Mouse (Mus musculus): Measurements from ENCODE around the gene Tnnt2.

Tnnt2 gene

GRCm38 (mm10) chr1:135818481-135819086 is 17.6 kb upstream of the Tnnt2 start, which contains the start of gene Lad1:
TSS of gene Lad1 (plus strand) at chr1:135818598.
- DNase-seq (ENCODE audit: low spot score), result peak; percentile 67

DNA sequence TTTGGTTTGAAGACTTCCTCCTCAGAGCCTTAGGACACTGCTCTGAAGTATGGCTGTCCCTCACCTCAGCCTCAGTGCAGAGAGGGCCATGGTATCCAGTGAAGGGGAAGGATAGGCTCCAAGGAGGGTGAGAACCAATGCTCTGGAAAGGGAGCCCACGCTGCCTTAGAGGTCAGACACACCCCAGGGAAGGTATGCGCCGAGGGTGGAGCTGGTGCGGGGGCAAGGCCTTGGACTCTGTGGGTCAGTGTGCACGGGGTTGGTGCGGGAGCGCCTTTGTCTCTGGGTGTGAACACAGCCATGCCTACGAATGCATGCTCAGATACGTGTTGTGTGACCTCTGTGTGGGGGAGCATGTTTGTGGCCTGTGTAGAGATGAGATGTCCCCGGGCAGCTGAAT is 16.1 kb upstream of the Tnnt2 start:
- no peak for DNase-seq (ENCODE audit: low spot score)

DNA sequence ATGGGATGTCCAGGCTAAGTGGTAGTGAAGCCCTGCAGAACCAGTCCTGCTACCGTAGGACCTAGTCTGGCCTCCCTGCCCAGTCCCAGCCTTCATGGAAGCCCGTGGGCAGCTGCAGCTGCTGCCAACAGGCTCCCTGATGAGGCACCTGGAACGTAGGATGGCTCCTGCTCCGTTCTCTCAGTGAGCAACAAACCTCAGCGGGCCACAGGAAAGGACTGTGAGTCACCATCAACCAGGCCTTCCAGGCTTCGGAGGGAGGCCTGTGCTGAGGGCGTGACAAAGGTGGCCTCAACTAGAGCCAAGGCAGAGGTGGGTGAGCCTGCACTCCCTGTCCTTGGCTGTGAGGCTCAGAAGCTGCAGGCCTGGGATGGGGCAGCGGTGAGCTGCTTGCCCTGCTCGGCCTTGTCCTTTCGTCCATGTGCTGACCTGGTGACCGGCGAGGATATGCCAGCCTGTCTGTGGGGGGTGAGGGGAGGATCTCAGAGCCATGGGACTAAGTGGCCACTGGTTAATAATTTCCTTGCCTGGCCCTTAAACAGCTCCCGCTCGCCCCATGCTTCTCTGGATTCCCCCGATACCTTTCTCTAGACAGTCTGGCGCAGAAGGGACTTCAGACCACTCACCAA is 15.3 kb upstream of the Tnnt2 start:
- no peak for DNase-seq (ENCODE audit: low spot score)

DNA sequence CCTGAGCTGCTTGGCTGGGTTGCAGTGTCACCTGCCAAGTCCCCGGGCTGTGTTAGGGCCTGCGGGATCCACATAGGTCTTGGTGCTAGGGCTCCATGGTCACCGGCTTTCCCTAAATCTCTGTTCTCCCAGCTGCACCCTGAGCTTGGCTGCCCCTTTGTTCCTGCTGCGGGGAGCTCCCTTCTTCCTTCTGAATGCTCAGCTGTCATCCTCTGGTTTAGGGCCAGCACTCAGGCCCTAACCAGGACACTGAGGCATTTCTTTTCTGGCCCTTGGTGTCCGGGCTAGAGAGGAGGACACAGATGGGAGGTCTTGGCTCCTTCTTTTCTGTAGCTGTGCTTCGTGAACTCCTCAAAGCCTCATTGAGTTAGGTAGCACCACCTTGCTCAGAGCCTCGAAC is 14.4 kb upstream of the Tnnt2 start:
- DNase-seq (ENCODE audit: low spot score), result no peak

DNA sequence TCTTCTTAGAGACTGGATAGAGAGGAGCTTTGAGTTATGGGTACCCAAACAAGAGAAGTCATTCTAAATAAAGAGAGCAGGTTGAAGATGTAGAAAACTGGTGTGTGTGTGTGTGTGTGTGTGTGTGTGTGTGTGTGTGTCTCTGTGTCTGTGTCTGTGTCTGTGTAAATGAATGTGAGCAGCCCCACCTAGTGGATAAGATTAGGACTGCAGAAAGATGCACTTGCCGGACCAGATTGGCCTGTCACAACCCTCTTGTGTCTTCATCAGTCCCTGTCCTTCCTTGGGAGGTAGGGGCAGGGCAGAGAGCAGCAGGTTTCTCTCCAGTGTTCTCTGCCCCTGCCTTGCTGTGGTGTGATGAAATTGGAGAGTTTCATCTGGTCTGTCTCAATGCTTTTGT is 7.2 kb upstream of the Tnnt2 start:
- no peak for DNase-seq (ENCODE audit: low spot score)

DNA sequence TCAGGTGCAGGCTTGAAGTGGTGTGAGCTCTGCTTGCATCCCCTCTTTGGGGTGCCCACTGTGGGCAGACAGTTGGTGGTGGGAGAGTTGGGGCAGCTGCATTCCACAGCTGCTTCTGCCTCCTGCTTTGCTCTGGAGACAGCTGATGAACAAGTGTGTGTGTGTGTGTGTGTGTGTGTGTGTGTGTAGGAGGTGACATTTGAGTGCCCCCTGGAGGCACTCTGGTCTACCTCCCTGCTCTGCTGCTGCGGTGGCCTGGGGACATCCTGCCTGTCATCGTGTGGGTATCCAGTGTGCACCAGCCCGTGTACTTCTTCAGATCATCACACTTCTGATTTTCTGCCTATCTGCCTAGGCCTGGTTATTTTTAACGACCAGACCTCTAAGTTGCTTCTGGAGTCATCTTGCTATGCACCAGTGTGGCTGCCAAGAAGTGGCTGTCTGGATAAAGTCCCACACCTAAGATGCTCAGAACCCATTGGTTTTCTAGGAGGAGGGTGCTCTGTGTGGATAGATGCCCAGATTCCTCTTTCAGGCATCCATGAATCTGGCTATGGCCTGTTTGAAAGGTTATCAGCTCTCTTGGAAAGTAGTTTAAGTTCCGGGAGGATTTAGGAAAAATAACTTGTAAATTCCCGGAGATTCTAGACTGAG is 1.8 kb upstream of the Tnnt2 start:
- DNase-seq (ENCODE audit: low spot score), result no peak

GRCm38 (mm10) chr1:135834983-135835382 is 1.2 kb upstream of the Tnnt2 start:
- DNase-seq (ENCODE audit: low spot score), result no peak

DNA sequence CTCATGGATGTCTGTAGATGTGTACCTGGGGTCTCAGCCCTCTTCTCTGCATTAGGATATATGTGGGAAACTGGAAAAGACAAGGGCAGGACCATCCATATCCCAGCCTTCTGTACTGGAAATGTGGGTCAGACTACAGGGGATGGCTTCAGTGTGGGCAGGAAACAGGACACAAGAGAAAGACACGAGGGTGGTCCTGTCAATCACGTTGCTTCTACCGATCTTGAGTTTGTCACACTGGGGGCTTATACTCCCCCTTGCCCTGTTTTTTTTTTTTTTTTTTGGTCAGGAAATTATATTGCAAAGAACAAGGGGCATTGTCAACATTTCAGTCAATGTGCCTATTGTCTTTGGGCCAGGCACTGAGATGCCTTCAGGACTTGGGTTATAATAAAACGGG is 2.5 kb downstream of the Tnnt2 start:
- no peak for DNase-seq (ENCODE audit: low spot score)

DNA sequence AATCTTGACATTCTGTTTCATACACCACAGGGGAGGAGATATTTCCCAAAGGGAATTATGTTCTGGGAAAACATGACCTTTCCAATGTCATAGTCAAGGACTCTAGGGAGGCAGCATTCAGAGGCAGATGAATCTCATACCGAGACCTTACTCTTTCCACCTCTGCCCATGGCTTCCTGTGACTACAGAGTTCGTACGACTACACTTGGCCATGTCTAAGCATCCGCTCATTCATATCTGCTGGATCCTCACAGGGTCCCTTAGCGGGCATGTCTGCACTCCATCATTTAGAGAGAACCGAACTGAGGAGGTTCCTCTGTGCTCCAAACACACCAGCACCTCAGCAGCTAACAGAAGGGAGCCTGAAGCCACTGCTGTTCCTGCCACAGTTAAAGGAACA is 2.9 kb downstream of the Tnnt2 start:
- DNase-seq (ENCODE audit: low spot score), result no peak

- DNase-seq (ENCODE audit: low spot score), result no peak
These were observed 4.7 kb downstream of the Tnnt2 start for GRCm38 (mm10) chr1:135840675-135841395.

GRCm38 (mm10) chr1:135843519-135844262 is 7.5 kb downstream of the Tnnt2 start:
- DNase-seq (ENCODE audit: low spot score), result no peak

- no peak for DNase-seq (ENCODE audit: low spot score)
These were observed 8.3 kb downstream of the Tnnt2 start for GRCm38 (mm10) chr1:135844481-135844880.

DNA sequence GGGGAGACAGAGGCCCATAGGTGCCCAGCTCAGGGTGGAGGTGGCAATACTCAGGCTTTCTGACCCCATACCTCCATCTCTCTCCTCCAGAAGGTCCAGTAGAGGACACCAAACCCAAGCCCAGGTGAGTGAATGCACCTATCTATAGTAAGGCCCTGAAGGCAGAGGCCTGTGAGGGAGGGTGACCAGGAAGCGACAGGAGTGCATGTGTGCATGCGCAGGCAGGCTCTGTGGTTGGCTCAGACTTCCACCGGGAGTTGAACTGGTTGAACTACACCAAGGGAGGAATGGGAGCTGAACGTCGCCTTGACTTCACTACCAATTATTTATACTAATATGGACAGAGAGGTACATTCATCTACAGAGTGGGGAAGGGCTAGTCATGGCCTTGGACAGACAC is 10.5 kb downstream of the Tnnt2 start:
- no peak for DNase-seq (ENCODE audit: low spot score)

GRCm38 (mm10) chr1:135847139-135847562 is 11.0 kb downstream of the Tnnt2 start:
- peak; percentile 25 for DNase-seq (ENCODE audit: low spot score)

DNA sequence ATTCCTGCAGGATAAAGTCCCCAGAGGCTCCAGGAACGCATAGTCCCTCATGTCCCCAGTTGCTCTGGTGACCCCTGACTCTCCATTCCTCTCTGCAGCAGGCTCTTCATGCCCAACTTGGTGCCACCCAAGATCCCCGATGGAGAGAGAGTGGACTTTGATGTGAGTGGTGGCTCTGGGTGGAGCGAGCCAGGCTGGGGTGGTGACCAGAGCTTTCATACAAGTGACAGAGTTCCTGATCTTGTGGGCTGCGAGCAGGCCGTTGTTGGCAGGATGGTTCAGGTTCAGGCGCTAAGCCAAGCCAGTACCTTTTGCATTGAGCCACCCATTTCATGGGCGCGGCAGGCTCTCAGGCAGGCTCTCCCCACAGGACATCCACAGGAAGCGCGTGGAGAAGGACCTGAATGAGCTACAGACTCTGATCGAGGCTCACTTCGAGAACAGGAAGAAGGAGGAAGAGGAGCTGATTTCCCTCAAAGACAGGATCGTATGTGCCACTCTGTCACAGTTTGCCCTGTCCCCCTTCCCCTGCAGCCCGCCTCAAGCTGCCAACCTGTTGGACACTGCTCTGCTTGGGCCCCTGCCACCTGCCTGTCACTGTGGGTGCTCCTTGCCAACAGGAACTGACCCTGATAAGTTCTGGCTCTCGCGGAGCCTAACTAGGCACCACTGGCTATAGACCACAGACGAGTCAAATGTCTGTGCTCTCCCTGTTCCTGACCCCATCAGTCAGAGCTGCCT is 11.6 kb downstream of the Tnnt2 start:
- DNase-seq (ENCODE audit: low spot score), result no peak

DNA sequence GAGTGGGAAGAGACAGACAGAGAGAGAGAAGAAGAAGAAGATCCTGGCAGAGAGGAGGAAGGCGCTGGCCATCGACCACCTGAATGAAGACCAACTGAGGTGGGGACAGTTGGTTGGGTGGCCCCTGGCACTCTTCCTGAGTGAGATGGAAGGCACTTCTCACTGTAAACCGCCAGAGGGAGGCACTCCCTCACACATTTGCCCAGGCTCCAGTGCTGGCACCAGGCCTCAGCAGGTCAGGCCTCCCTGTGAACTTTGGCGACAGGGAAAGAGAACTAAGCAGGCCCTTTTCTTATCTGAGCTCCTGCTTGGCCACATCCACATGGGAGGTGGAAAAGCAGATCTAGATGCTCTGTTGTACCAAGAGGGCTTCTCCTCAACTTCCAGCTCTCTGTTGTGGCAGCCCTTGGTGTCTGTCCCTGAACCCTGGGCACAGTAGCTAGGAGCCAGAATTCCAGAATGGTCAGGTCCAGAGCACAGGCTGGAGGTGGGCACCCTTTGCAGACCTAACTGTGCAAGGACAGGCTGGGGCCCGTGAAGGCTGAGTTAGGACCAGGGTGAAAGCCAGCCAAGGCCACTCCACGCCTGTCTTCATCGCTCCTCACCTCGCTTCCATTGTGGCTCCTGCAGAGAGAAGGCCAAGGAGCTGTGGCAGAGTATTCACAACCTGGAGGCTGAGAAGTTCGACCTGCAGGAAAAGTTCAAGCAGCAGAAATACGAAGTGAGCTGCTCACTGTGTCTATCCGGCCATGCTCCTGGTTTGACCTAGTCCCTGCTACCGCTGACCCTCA is 14.8 kb downstream of the Tnnt2 start:
- peak; percentile 35 for DNase-seq (ENCODE audit: low spot score)

GRCm38 (mm10) chr1:135852044-135852756 is 16.0 kb downstream of the Tnnt2 start:
- no peak for DNase-seq (ENCODE audit: low spot score)

DNA sequence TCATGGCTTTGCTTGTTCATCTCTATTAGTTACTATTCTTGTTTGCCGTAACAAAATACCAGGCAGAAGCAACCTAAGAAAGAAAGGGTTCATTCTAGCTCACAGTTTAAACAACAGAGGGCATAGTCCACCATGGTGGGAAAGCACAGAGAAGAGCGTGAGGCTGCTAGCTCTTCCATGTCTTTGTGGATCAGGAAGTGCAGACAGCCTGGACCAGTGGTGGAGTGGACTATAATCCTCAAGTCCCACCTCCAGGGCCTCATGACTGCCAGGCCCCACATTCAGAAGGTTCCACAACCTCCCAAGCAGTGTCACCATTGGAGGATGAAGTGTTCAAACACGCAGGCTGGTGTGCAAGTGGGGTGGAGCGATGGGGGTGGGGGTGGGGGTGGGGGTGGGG is 17.0 kb downstream of the Tnnt2 start:
- no peak for DNase-seq (ENCODE audit: low spot score)

DNA sequence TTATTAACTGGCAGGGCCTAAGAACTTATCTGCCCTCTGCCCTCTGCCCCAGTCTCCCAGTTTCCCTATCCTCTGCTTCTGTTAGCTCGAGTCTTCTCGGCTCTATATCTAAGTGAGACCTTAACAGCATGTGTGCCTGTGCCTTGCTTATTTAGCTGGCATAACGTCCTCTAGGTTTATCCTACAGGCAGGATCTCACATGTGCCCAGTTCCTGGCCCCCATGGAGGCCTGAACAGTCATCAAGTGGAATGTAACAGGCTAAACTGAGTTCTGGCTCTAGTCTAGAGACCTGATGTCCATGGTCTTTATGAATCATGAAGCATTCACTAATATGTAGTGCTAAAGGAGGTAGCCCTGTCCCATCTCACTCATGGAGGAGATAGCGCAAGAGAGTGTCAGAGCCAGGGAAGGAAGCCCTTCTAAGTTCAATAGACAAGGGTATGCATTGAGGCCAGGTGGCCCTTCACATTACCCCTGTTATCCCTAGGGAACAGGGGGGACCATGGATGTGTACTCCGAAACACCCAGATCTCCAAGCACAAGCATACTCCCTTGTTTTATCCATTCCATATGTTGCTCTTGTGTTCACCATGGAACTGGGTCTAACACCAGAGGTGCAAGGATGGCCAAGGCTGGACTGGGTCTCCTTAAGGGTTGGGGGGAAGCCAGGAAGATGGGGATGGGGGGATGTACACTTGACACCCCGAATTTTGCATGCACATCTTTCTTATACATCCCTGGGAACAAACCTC is 18.6 kb downstream of the Tnnt2 start:
- no peak for DNase-seq (ENCODE audit: low spot score)
